Mouse (Mus musculus): ENCODE results near the gene Dusp10. TPM values are rescaled to one million over a fixed set of nuclear protein-coding genes. Genes with fewer than 3 reads are reported as not detected.

The Dusp10 gene
- polyA plus RNA-seq, 1 experiment from 2014 or later = 4.9 TPM

DNA sequence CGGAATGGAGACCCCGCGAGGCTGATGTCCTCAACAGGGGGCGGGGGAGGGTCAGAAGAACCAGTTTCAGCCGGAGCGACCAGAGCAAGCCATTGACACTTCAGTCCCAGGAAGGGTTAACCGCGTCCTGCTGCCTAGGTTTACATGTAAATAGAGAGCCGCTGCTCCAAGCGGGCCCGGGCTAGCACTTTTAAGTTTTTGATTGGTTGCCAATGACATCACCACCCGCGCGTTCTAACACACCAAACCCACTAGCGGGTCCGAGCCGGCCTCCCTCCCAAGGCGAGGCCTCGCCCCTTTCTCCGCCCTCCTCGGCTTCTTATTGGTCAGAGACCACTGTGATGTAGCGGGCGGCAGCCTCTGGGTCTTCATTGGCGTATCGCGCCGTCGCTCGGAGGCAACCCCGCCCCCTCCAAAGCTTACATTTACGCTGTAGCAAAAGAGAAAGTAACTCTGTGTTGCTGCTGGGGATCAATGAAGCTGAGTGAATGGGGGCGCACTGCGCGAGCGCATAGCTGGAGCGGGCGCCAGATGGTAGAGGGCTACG lies 21.0 kb downstream of the Dusp10 start, which contains the start of gene 1700056E22Rik:
TSS of gene 1700056E22Rik (minus strand) at position 291 of the 547 bp plus-strand sequence.
- Histone ChIP-seq H3K4me2 (peak within 1 kb of the TSS; percentile 93), H3K27ac (peak within 1 kb of the TSS; percentile 93), H3K4me1 (peaks cover 25% of the 10 kb centered on the region), H3K9ac (peak within 1 kb of the TSS; percentile 74), H3K4me3 (peak within 1 kb of the TSS; percentile 72), H3K27me3 (replicated peaks) (no peaks in the 10 kb centered on the region), H3K9me3 (no peaks in the 10 kb centered on the region), H3K36me3 (replicated peaks) (no peaks in the 10 kb centered on the region)
- WGBS = under 1% methylated on average over 38 of the region's 38 CpGs
- peak; percentile 99 for ATAC-seq (replicated peaks)

DNA sequence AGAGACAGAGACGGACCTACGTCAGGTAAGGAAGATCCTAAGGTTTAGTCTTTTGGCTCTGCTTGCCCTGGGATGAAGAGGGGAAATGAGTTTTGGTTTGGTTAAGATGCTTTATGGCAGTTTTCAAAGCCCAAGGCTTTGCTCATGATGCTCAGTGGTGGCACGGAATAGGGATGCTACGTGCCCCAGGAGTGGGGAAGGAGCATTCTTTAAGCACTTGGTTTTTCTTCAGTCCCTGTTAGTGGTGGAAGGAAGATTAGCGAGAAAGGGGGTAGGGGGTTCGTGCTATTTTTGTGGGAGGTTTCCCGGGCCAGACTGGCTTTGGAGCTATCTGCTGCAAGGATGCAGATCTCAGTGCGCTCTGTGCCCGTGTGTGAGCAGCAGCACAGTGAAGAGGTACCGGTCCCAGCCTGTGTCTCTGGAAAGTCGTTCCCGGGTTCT lies 21.7 kb downstream of the Dusp10 start:
- Histone ChIP-seq H3K9ac (peak overlapping the region; percentile 48), H3K9me3 (no peaks in the 10 kb centered on the region), H3K4me3 (peak overlapping the region; percentile 72), H3K27ac (peak overlapping the region; percentile 59), H3K27me3 (replicated peaks) (no peaks in the 10 kb centered on the region), H3K36me3 (replicated peaks) (no peaks in the 10 kb centered on the region), H3K4me2 (peak overlapping the region; percentile 93), H3K4me1 (peaks cover 25% of the 10 kb centered on the region)
- 0 out of 2 replicates have a peak, but pooled peaks have one; percentile 1 for ATAC-seq (replicated peaks)
- under 1% methylated on average over 12 of the region's 12 CpGs for WGBS

- Histone ChIP-seq H3K9me3 (no peaks in the 10 kb centered on the region), H3K27me3 (replicated peaks) (no peaks in the 10 kb centered on the region), H3K27ac (no peak overlapping the region), H3K9ac (0 out of 2 replicates have a peak overlapping the region, but pooled peaks have one; percentile 6), H3K4me3 (peak overlapping the region; percentile 72), H3K4me1 (peaks cover 25% of the 10 kb centered on the region), H3K4me2 (peak overlapping the region; percentile 93), H3K36me3 (replicated peaks) (no peaks in the 10 kb centered on the region)
- 3% methylated on average over 12 of the region's 12 CpGs for WGBS
- no peak for ATAC-seq (replicated peaks)
Observed at GRCm38 (mm10) chr1:184035346-184035903, 22.3 kb downstream of the Dusp10 start.

- WGBS = 88% methylated on average over 4 of the region's 4 CpGs
- no peak for ATAC-seq (replicated peaks)
- Histone ChIP-seq H3K36me3 (replicated peaks) (no peaks in the 10 kb centered on the region), H3K9ac (no peak overlapping the region), H3K4me2 (no peak overlapping the region), H3K27ac (no peak overlapping the region), H3K4me1 (peaks cover 24% of the 10 kb centered on the region), H3K4me3 (no peak overlapping the region), H3K9me3 (no peaks in the 10 kb centered on the region), H3K27me3 (replicated peaks) (no peaks in the 10 kb centered on the region)
Observed at GRCm38 (mm10) chr1:184037802-184038201, 24.7 kb downstream of the Dusp10 start.

DNA sequence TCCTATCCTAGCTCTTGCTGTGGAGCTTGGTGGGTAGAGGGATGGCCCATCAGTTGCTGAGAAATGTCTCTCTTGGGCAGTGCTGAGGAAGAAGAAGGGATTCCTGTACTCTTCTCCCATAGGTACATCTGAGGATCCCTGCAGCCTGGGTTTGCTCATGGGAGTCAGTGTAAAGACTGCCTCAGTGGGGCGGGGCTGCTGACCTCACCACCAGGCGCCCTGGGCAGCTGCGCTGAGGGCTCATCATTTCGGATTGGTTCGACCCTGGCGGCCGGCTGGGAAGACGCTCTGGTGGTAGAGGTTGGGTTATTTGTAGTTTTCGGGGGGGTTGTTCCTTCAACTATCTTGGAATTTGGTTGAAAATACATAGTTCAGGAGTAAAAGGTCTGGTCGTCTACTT lies 26.2 kb downstream of the Dusp10 start:
- no peaks in the 10 kb centered on the region for H3K27me3 ChIP-seq (replicated peaks)
- H3K4me3 ChIP-seq = no peak overlapping the region
- 93% methylated on average over 10 of the region's 10 CpGs for WGBS
- no peaks in the 10 kb centered on the region for H3K36me3 ChIP-seq (replicated peaks)
- H3K4me1 ChIP-seq = peaks cover 19% of the 10 kb centered on the region; the same call in 1 of the 2 replicates
- no peak for ATAC-seq (replicated peaks)
- no peak overlapping the region for H3K9ac ChIP-seq
- H3K9me3 ChIP-seq = no peaks in the 10 kb centered on the region
- H3K27ac ChIP-seq = no peak overlapping the region
- no peak overlapping the region for H3K4me2 ChIP-seq

- WGBS = 79% methylated on average over 11 of the region's 11 CpGs
- Histone ChIP-seq H3K27me3 (replicated peaks) (no peaks in the 10 kb centered on the region), H3K27ac (no peak overlapping the region), H3K36me3 (replicated peaks) (no peaks in the 10 kb centered on the region), H3K4me2 (no peak overlapping the region), H3K9ac (no peak overlapping the region), H3K4me3 (no peak overlapping the region), H3K9me3 (no peaks in the 10 kb centered on the region), H3K4me1 (peaks cover 14% of the 10 kb centered on the region; the same call in 1 of the 2 replicates)
- ATAC-seq (replicated peaks) = no peak
Observed at GRCm38 (mm10) chr1:184040181-184040580, 27.1 kb downstream of the Dusp10 start.

DNA sequence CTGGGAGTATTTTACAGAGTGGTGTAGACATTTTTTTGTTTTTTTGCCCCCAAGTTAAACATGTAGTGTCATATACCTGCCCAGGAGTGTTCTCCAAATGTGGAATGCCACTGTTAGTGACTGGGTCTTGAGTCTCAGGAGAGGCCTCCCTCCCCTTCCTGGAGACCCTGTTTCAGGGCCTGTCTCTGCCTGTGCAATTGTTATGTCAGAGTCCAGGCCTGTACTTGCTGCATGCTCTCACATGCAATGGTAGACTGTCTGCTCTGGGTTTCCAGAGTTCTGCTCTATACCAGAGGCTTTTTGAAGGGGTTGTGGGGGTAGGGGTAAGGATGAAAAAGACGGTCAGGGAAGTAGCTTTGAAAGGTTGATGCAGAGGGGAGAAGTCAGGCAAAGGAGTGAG lies 27.8 kb downstream of the Dusp10 start:
- H3K27ac ChIP-seq = no peak overlapping the region
- peaks cover 7% of the 10 kb centered on the region; the same call in 1 of the 2 replicates for H3K4me1 ChIP-seq
- H3K4me2 ChIP-seq = no peak overlapping the region
- no peaks in the 10 kb centered on the region for H3K27me3 ChIP-seq (replicated peaks)
- H3K36me3 ChIP-seq (replicated peaks) = no peaks in the 10 kb centered on the region
- WGBS = 77% methylated on average over 1 of the region's 1 CpGs
- no peaks in the 10 kb centered on the region for H3K9me3 ChIP-seq
- ATAC-seq (replicated peaks) = no peak
- H3K9ac ChIP-seq = no peak overlapping the region
- H3K4me3 ChIP-seq = no peak overlapping the region

- H3K4me1 ChIP-seq = peaks cover 3% of the 10 kb centered on the region; the same call in 1 of the 2 replicates
- WGBS = 71% methylated on average over 9 of the region's 9 CpGs
- H3K36me3 ChIP-seq (replicated peaks) = no peaks in the 10 kb centered on the region
- H3K9ac ChIP-seq = no peak overlapping the region
- no peak for ATAC-seq (replicated peaks)
- no peak overlapping the region for H3K4me3 ChIP-seq
- H3K27me3 ChIP-seq (replicated peaks) = no peaks in the 10 kb centered on the region
- no peaks in the 10 kb centered on the region for H3K9me3 ChIP-seq
- H3K4me2 ChIP-seq = no peak overlapping the region
- no peak overlapping the region for H3K27ac ChIP-seq
Observed at GRCm38 (mm10) chr1:184041778-184042573, 28.9 kb downstream of the Dusp10 start.

GRCm38 (mm10) chr1:184042745-184043144 lies 29.6 kb downstream of the Dusp10 start:
- Histone ChIP-seq H3K27ac (no peak overlapping the region), H3K4me2 (no peak overlapping the region), H3K27me3 (replicated peaks) (no peaks in the 10 kb centered on the region), H3K4me1 (peaks cover 3% of the 10 kb centered on the region; the same call in 1 of the 2 replicates), H3K9ac (no peak overlapping the region), H3K36me3 (replicated peaks) (no peaks in the 10 kb centered on the region), H3K9me3 (no peaks in the 10 kb centered on the region), H3K4me3 (no peak overlapping the region)
- 82% methylated on average over 9 of the region's 9 CpGs for WGBS
- ATAC-seq (replicated peaks) = no peak

DNA sequence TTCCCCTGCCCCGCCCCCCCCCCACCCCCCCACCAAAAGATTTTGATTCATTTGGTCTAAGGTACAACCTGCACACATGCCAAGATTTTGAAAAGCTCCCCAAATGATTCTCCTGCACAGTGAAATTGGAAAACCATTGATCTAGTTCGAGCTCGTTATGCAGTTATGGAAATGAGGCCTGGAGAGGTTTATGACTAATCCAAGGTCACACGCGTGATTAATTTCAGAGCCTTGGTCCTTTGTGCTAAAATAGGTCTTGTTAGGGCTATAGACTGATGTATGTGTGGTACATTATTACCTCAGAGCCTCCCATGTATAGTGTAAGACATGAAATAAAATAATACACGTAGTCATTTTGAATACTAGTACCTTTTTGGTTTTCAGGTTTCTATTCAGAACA lies 30.3 kb downstream of the Dusp10 start:
- Histone ChIP-seq H3K27me3 (replicated peaks) (no peaks in the 10 kb centered on the region), H3K27ac (no peak overlapping the region)

DNA sequence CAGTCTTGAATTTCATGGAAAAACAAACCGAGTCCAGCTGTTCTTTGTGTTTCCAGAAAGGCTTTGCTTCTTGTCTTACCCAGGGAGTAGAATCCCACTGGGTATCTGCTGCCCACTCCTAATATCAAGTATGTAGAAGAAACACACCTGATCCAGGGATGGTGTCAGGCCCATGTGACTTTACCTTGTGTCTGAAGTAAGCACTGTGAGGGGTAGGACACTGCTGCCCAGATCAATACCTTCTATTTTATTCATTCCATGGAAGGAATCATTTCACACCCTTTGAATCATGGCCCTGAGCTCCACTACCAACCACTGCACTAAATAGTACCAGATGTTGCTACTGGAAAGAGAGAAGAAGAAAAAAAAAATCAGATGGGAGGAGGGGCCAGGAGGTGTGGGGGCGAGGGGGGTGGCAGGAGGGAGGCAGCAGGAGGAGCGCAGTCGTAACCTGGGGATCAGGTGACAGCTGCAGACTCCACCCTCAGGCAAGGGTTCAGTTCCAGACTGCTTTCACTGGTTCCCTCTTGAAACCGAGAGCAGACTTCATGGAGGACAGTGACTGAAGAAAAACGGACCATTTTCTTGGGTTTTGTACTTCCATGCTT lies 33.1 kb downstream of the Dusp10 start:
- Histone ChIP-seq H3K4me1 (no peaks in the 10 kb centered on the region), H3K36me3 (replicated peaks) (no peaks in the 10 kb centered on the region), H3K27ac (no peak overlapping the region), H3K9ac (no peak overlapping the region), H3K9me3 (no peaks in the 10 kb centered on the region), H3K27me3 (replicated peaks) (no peaks in the 10 kb centered on the region), H3K4me3 (no peak overlapping the region), H3K4me2 (no peak overlapping the region)
- no peak for ATAC-seq (replicated peaks)
- whole genome bisulfite sequencing = 61% methylated on average over 6 of the region's 6 CpGs

More for the DNA sequence above, 30.3 kb downstream of the Dusp10 start:
- ATAC-seq (replicated peaks) = no peak
- H3K36me3 ChIP-seq (replicated peaks) = no peaks in the 10 kb centered on the region
- 78% methylated on average over 6 of the region's 6 CpGs for WGBS
- H3K4me2 ChIP-seq = no peak overlapping the region
- H3K9me3 ChIP-seq = no peaks in the 10 kb centered on the region
- H3K9ac ChIP-seq = no peak overlapping the region
- no peak overlapping the region for H3K4me3 ChIP-seq
- peaks cover 3% of the 10 kb centered on the region; the same call in 1 of the 2 replicates for H3K4me1 ChIP-seq

GRCm38 (mm10) chr1:184047818-184048217 lies 34.7 kb downstream of the Dusp10 start:
- H3K4me2 ChIP-seq = no peak overlapping the region
- H3K36me3 ChIP-seq (replicated peaks) = no peaks in the 10 kb centered on the region
- ATAC-seq (replicated peaks) = no peak
- 88% methylated on average over 9 of the region's 9 CpGs for WGBS
- no peak overlapping the region for H3K4me3 ChIP-seq
- H3K27me3 ChIP-seq (replicated peaks) = no peaks in the 10 kb centered on the region
- H3K9ac ChIP-seq = no peak overlapping the region
- H3K9me3 ChIP-seq = no peaks in the 10 kb centered on the region
- H3K27ac ChIP-seq = no peak overlapping the region
- H3K4me1 ChIP-seq = 0 out of 2 replicates have a peak, but pooled peaks cover 4% of the 10 kb centered on the region
